Mouse (Mus musculus) stomach, embryonic 16.5 days (tissue): ENCODE data around the gene Rpl36a. TPM values are rescaled to one million over a fixed set of nuclear protein-coding genes. Genes with fewer than 3 reads are reported as not detected.

Experiments used
- polyA plus RNA-seq: library from polyadenylated mRNA; unstranded; fragments of >200 nt; fragmentation: Nextera tagmentation; extraction: Ambion mirVana; gene quantifications from 2 replicates; pipeline ENCODE4 v1.2.1, GENCODE M21; 2015

Rpl36a gene
- polyA plus RNA-seq, 1 experiment from 2014 or later, result 424 TPM

Other genes with a start within 250 kb of the Rpl36a start
- gene Drp2, start 181.1 kb upstream of the Rpl36a start, polyA plus RNA-seq, result 1.8 and 2.2 TPM in 2 replicates
- gene Taf7l, start 109.2 kb upstream of the Rpl36a start, polyA plus RNA-seq, result not detected in 2 replicates
- 84.0 and 87.3 TPM in 2 replicates for gene Timm8a1, start 43.8 kb upstream of the Rpl36a start, polyA plus RNA-seq
- 1.9 and 3.0 TPM in 2 replicates for gene Btk, start 2.1 kb upstream of the Rpl36a start, polyA plus RNA-seq
- gene Gla, start 15.5 kb downstream of the Rpl36a start, polyA plus RNA-seq, result 6.5 and 7.1 TPM in 2 replicates
- gene Hnrnph2, start 15.5 kb downstream of the Rpl36a start, polyA plus RNA-seq, result 138 and 141 TPM in 2 replicates
- 2.8 and 3.5 TPM in 2 replicates for gene Armcx4, start 100.9 kb downstream of the Rpl36a start, polyA plus RNA-seq
- 51.6 TPM in 2 replicates for gene Armcx1, start 132.3 kb downstream of the Rpl36a start, polyA plus RNA-seq
- 20.8 and 23.9 TPM in 2 replicates for gene Armcx6, start 165.8 kb downstream of the Rpl36a start, polyA plus RNA-seq
- 88.8 and 92.8 TPM in 2 replicates for gene Armcx3, start 170.9 kb downstream of the Rpl36a start, polyA plus RNA-seq
- gene Armcx2, start 223.6 kb downstream of the Rpl36a start, polyA plus RNA-seq, result 59.4 and 60.3 TPM in 2 replicates